Mouse (Mus musculus) thymus, postnatal 4 days (tissue): ENCODE data around the gene Kdm4b.

Source experiments
- DNase-seq: peaks from one replicate; pipeline ENCODE4 v3.0.0; 2021

Kdm4b gene

DNA sequence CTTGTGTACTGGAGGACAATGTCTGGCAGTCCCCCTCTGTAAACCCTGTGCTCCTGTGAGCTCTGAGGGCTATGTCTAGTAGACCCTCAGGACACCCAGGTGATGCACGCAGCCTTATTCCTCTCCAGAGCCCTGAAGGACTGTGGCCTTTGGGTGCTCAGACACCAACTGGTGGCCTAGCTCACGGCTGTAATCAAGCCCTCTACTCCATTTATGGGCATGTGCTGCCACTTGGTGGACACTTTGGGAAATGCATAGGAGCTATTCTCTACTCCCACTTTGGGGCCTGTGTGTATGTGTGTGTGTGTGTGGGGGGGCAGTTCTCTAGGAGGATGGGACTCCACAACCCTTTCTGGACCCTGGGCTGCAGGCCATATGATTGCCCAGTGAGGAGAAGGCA is 24.8 kb downstream of the Kdm4b start:
- DNase-seq, result peak; percentile 93

DNA sequence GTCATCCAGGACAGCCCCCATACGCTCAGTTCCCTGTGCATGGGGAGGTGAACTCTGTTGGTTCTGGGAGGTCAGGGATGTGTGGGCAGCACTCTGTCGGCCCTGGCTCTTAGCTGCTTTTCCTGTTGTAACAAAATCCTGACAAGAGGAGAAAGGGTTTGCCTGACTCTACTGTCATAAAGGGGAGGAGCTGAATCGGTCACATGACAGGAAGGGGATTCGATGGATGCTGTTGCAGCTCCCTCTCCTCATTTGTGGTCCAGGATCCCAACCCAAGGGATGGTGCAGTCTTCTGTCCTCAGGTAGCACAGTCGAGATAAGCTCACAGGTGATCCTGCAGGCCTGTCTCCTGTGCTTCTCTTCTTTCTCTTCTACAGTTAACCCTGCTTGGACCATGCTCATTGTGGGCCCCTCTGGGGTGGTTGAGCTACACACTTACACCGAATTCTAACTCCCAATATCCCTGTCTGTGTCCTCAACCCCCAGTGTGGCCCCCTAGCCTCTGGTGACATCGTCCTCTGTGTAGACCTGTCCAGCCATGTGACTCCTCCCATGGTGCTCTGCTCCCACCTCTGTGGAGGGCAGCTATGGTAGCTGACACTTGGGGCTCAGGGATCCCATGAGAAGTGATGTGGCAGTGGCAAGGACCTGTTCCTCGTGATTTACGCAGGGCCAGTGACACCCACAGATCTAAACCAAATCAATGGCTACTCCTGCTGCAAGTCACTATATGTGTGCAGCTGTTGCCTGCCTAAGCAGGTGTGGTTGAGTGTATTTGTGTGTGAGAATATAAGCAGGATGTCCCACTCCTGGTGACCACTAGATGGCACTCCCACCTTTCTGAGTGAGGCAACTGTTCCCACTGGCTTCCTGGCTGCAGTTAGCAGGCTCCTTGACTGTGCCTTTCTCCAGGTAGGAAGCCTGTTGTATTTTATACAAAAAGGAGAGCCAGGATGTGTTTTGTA is 31.3 kb downstream of the Kdm4b start:
- peak; percentile 79 for DNase-seq

DNA sequence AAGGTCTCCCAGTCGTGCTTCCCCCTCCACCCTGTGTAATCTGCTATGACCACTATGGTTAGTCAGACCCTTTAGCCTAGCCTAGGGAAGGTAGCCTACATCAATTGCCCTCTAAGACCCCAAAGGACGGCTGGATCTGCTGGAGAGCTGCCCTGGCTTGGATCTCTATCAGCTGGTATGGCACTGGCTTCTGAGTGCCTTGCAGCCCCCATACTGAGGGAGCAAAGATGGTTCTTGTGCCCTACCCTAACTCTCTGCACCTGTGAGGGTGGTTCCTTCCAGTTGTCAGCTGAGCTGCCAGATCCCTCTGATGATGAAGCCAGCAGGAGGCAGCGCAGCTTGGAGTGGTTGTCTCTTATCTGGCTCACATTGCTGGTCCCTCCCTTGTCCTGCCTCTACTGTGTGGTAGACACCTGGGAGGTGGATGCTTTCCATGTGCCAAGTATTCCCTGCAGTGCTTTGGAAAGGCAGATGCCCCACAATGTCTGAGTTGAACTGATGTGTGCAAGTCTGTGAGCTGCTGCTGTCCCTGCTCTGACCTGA is 33.4 kb downstream of the Kdm4b start:
- no peak for DNase-seq

- no peak for DNase-seq
Observed at GRCm38 (mm10) chr17:56359864-56360263, 34.0 kb downstream of the Kdm4b start.

GRCm38 (mm10) chr17:56360451-56360850 is 34.6 kb downstream of the Kdm4b start:
- DNase-seq, result no peak

- no peak for DNase-seq
Observed at GRCm38 (mm10) chr17:56361542-56361941, 35.7 kb downstream of the Kdm4b start.

GRCm38 (mm10) chr17:56365791-56366673 is 40.2 kb downstream of the Kdm4b start:
- DNase-seq, result no peak

DNA sequence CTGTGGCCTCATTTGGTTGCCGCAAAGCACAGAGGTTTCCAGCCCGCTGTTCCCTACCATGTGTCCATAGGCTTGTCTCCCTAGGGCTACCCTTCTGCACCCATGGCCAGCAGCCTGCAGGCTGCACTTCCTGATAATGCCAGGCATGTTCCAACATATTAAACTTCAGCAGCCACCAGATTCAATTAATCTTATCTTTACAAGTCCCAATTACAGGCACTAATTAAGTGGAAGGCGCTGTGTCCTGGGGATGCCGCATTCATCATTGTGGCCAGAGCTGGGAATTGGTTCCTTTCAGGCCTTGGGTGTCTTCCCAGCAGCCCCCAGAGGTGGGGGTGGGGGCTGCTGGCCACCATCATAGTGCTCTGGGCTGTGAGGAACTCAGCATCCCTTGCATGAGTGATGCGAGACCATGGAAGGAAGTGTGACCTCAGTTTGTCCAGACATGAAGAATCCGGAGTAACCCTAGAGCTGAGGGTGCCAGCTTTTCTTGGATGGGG is 42.5 kb downstream of the Kdm4b start:
- no peak for DNase-seq

- DNase-seq, result no peak
Observed at GRCm38 (mm10) chr17:56370090-56370489, 44.2 kb downstream of the Kdm4b start.

GRCm38 (mm10) chr17:56371029-56371660 is 45.3 kb downstream of the Kdm4b start:
- no peak for DNase-seq

GRCm38 (mm10) chr17:56372109-56372508 is 46.2 kb downstream of the Kdm4b start:
- no peak for DNase-seq

DNA sequence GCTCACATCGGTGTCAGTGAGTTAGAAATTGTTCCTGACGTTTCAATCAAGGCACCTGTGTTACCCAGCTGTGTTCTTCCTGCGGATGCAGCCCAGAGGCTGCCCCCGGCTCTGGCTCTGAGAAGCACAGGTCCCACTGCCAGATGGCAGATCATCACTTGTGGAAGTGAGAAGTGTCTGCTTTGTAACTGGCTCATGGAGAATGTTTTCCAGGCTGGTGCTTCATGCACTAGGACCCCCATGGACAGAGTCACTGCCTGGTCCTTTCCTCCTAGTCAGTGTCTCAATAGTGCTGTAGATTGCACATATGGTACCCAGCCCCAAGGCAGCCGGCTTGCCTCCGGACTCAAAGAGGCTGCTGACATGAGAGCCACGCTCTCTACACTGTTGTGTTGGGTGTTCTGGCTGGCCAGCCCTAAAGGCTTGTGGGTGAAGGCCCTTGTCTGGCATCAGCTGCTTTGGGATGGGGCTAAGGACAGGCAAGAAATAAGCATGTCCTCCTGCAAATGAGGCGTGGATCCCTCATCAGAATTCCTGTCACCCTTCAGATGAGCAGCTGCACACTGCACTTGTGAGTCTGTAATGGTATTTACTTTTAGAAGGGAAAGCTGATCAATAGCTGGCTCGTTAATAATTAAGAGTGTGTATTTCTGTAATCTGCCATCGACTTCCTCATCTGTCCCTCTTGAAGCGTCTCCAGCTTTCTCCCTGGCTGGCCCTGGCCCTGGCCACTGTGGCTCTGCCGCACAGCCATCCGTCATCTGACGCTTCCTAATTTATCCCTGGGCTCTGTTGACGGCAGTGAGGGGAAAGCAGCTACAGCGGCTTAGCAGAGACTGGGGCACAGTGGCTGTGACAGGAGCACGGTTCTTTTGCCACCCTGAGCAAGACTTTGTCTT is 47.5 kb downstream of the Kdm4b start:
- DNase-seq, result no peak

DNA sequence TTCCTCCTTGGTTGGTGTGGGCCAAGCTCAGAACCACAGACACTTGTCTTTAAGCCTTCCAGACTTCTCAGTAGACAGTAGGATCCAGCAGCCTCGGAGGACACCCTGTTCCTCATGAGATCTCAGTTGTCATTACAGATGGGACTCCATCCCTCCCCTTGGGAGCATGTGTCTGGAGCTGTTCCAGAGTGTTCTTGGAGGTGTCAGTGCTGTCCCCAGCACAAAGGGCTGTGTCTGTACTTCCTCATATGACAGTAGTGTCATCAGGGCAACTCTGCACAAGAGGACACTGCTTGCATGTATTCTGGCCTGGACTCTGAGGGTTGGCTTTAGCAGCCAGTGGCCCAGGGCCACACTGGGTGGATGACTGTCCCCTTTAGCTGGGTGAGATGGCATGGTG is 49.0 kb downstream of the Kdm4b start:
- DNase-seq, result no peak

- DNase-seq, result no peak
Observed at GRCm38 (mm10) chr17:56379281-56379834, 53.5 kb downstream of the Kdm4b start.

DNA sequence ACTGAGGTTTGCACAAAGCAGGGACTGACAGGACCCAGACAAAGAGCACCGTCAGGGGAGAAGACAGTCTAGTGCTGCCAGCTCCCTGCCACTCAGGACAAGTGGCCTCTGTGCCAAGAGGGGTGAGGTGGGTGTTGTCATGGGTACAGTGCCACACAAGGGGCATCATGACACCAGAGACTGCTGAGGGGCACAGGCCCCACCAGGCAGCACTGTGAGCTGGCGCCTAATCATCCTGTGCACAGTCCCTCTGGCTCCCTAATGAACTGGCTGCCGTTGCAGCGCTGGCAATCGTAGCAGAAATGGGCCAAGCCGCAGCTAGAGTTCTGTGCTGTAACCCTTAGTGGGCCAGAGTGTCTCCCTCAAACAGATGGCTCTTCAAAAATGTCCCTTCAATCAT is 54.4 kb downstream of the Kdm4b start:
- no peak for DNase-seq

GRCm38 (mm10) chr17:56381183-56381582 is 55.3 kb downstream of the Kdm4b start:
- no peak for DNase-seq

GRCm38 (mm10) chr17:56382997-56383396 is 57.1 kb downstream of the Kdm4b start:
- DNase-seq, result no peak

- DNase-seq, result no peak
Observed at GRCm38 (mm10) chr17:56384903-56385302, 59.0 kb downstream of the Kdm4b start.

DNA sequence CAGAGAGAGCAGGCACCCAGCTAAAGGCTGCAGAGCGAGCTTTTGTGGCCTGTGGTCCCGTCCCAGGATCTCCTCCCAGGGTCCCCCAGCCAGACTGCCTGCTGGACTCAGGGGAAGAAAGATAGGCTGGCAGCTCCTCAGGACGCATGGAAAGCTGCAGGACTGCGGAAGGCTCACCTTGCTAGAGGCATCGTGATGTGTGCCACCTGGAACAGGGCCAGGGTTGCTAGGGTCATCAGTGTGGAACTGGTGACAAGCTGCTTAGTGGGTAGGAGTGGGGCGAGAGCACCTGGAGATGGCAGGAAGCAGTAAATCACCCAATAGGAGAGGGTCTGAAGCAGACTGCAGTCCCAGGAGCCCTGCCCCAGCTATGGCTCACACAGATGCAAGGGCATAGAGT is 61.8 kb downstream of the Kdm4b start:
- DNase-seq, result no peak

DNA sequence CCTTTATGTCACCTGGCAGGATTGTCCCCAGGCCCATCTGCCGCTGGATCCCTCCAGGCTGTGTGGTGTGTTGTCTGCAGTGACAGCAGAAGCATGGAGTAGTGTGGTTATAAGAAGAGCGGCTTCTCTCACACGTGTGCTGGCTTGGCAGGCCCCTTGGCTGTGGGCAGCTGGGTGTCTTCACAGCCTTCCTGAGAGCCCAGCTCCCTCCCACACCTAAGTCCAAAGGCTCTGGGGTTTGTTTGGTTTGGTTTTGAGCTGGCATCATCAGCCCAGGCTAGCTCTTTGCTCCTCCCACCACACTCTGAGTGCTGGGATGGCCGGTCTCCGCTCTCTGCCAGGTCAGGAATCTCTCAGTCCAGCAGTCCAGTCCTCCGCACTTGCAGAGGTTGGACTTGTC is 67.4 kb downstream of the Kdm4b start:
- no peak for DNase-seq

DNA sequence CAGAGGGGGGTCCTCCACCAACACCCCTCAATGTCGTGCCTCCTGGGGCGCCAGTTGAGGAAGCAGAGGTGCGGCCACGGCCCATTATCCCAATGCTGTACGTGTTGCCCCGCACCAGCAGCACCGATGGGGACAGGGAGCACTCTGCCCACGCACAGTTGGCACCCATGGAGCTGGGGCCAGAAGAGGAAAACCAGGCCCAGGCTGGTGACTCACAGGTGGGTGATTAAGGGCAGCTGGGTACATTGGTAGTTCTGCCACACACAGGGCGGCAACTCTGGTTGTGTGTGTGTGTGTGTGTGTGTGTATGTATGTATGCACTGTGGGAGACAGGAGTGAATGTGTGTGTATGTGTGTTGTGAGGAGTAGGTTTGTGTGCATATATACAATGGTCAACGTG is 68.0 kb downstream of the Kdm4b start:
- DNase-seq, result no peak
